In genomic region chr4:43170028-43170427, GRCm38 (mm10) we compare ENCODE assay signal across 25 mouse cellular contexts.
"Had no signal": no experiment of that assay in that cellular context is flagged by ENCODE, and none has a peak within 500 bp of the region (broad histone marks: within the 10 kb centered on the region; RNA-seq: fewer than 3 reads in every experiment).

No protein-coding gene starts in this region.

- H3K27ac ChIP-seq: embryonic facial prominence, embryonic 10.5 days; embryonic facial prominence, embryonic 12.5 days; embryonic facial prominence, embryonic 13.5 days; embryonic facial prominence, embryonic 15.5 days; forebrain, embryonic 10.5 days; forebrain, embryonic 12.5 days; forebrain, embryonic 13.5 days; forebrain, embryonic 15.5 days; gastrocnemius, adult 2 months; heart, adult 2 months had no signal

- DNase-seq: cerebellum, adult 9-10 months; cerebellum, adult 9-11 months; cerebellum, postnatal 10 days; cerebellum, postnatal 14 days; cerebellum, postnatal 25 days; cerebellum, postnatal 36 days; embryo, embryonic 11 days; forebrain, postnatal 0 days; gastrocnemius, adult 2 months; gastrocnemius, postnatal 10 days; gastrocnemius, postnatal 14 days; gastrocnemius, postnatal 25 days; gastrocnemius, postnatal 36 days; heart, adult 11 months; heart, adult 18-20 months; heart, adult 2 months had no signal

- H3K36me3 ChIP-seq: embryonic facial prominence, embryonic 10.5 days; embryonic facial prominence, embryonic 12.5 days; embryonic facial prominence, embryonic 13.5 days; embryonic facial prominence, embryonic 15.5 days; forebrain, embryonic 10.5 days; forebrain, embryonic 12.5 days; forebrain, embryonic 15.5 days had no signal

- H3K27me3 ChIP-seq: embryonic facial prominence, embryonic 12.5 days; embryonic facial prominence, embryonic 13.5 days; embryonic facial prominence, embryonic 15.5 days; forebrain, embryonic 12.5 days; forebrain, embryonic 13.5 days; forebrain, embryonic 15.5 days had no signal

- H3K9me3 ChIP-seq: embryonic facial prominence, embryonic 10.5 days; embryonic facial prominence, embryonic 12.5 days; embryonic facial prominence, embryonic 13.5 days; embryonic facial prominence, embryonic 15.5 days; forebrain, embryonic 10.5 days; forebrain, embryonic 12.5 days; forebrain, embryonic 13.5 days; forebrain, embryonic 15.5 days had no signal

- H3K4me3 ChIP-seq: embryonic facial prominence, embryonic 10.5 days; embryonic facial prominence, embryonic 12.5 days; embryonic facial prominence, embryonic 13.5 days; embryonic facial prominence, embryonic 15.5 days; erythroblast, embryonic 14.5 days; forebrain, embryonic 10.5 days; forebrain, embryonic 12.5 days; forebrain, embryonic 13.5 days; forebrain, embryonic 15.5 days; gastrocnemius, adult 2 months; heart, adult 2 months had no signal

- H3K9ac ChIP-seq: embryonic facial prominence, embryonic 12.5 days; embryonic facial prominence, embryonic 13.5 days; embryonic facial prominence, embryonic 15.5 days; forebrain, embryonic 12.5 days; forebrain, embryonic 13.5 days; forebrain, embryonic 15.5 days; forebrain, postnatal 0 days had no signal

- H3K4me1 ChIP-seq: embryonic facial prominence, embryonic 10.5 days; embryonic facial prominence, embryonic 12.5 days; embryonic facial prominence, embryonic 13.5 days; embryonic facial prominence, embryonic 15.5 days; forebrain, embryonic 15.5 days had no signal
